Mouse (Mus musculus): Measurements from ENCODE around the gene Cyth3.

Cyth3 gene

GRCm38 (mm10) chr5:143637832-143638420 is 15.7 kb downstream of the Cyth3 start:
- no peak for DNase-seq

- DNase-seq, result no peak
Observed at GRCm38 (mm10) chr5:143638516-143639270, 16.4 kb downstream of the Cyth3 start.

- DNase-seq, result no peak
Observed at GRCm38 (mm10) chr5:143639329-143639728, 17.1 kb downstream of the Cyth3 start.

GRCm38 (mm10) chr5:143639810-143640209 is 17.6 kb downstream of the Cyth3 start:
- DNase-seq, result peak; percentile 61

- DNase-seq, result no peak
Observed at GRCm38 (mm10) chr5:143641503-143641902, 19.3 kb downstream of the Cyth3 start.

GRCm38 (mm10) chr5:143642262-143642831 is 20.1 kb downstream of the Cyth3 start:
- no peak for DNase-seq

GRCm38 (mm10) chr5:143645976-143646375 is 23.7 kb downstream of the Cyth3 start:
- DNase-seq, result peak; percentile 62

GRCm38 (mm10) chr5:143647412-143647811 is 25.2 kb downstream of the Cyth3 start:
- peak; percentile 57 for DNase-seq

- DNase-seq, result no peak
Observed at GRCm38 (mm10) chr5:143648058-143648457, 25.8 kb downstream of the Cyth3 start.

- DNase-seq, result no peak
Observed at GRCm38 (mm10) chr5:143649168-143649567, 26.9 kb downstream of the Cyth3 start.

- no peak for DNase-seq
Observed at GRCm38 (mm10) chr5:143651855-143652631, 29.8 kb downstream of the Cyth3 start.

GRCm38 (mm10) chr5:143653497-143653896 is 31.2 kb downstream of the Cyth3 start:
- DNase-seq, result no peak

- DNase-seq, result peak; percentile 60
Observed at GRCm38 (mm10) chr5:143654670-143655510, 32.6 kb downstream of the Cyth3 start.

- DNase-seq, result no peak
Observed at GRCm38 (mm10) chr5:143655511-143655943, 33.3 kb downstream of the Cyth3 start.

- no peak for DNase-seq
Observed at GRCm38 (mm10) chr5:143656708-143657245, 34.5 kb downstream of the Cyth3 start.

- DNase-seq, result peak; percentile 55
Observed at GRCm38 (mm10) chr5:143659021-143659523, 36.8 kb downstream of the Cyth3 start.

- no peak for DNase-seq
Observed at GRCm38 (mm10) chr5:143663074-143663687, 40.9 kb downstream of the Cyth3 start.

- no peak for DNase-seq
Observed at GRCm38 (mm10) chr5:143665561-143665960, 43.3 kb downstream of the Cyth3 start.

GRCm38 (mm10) chr5:143666015-143666414 is 43.8 kb downstream of the Cyth3 start:
- peak; percentile 53 for DNase-seq

GRCm38 (mm10) chr5:143668884-143669283 is 46.6 kb downstream of the Cyth3 start:
- DNase-seq, result no peak

GRCm38 (mm10) chr5:143669393-143669792 is 47.1 kb downstream of the Cyth3 start:
- DNase-seq, result no peak
